Mouse (Mus musculus): Measurements from ENCODE around the gene Rock2.
"Not testable (repeated sequence)": the region's sequence is repeated elsewhere in the genome, so short reads cannot be mapped to it uniquely, and the experiment has no call there.

Rock2 gene

DNA sequence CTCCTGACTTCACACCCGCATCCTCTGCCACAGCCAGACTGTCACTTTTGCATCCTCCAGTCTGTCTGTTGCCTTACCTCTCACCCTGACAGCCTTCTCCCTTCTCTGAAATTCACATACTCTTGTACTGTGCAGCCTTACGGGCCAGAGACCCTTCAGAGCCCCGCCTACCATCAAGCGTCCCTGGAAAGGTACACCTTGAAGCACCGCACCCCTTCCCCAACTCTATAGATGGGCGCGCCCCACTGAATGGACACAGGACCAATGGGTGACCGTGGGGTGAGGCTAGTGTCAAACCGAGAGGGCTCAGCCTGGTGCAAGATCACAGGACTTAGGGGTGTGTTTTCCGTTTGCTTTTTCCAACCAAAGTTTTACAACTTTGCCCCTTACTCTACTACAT, 104.5 kb downstream of the Rock2 start:
- in situ Hi-C loops (cut with MboI, MseI): no loop called here

DNA sequence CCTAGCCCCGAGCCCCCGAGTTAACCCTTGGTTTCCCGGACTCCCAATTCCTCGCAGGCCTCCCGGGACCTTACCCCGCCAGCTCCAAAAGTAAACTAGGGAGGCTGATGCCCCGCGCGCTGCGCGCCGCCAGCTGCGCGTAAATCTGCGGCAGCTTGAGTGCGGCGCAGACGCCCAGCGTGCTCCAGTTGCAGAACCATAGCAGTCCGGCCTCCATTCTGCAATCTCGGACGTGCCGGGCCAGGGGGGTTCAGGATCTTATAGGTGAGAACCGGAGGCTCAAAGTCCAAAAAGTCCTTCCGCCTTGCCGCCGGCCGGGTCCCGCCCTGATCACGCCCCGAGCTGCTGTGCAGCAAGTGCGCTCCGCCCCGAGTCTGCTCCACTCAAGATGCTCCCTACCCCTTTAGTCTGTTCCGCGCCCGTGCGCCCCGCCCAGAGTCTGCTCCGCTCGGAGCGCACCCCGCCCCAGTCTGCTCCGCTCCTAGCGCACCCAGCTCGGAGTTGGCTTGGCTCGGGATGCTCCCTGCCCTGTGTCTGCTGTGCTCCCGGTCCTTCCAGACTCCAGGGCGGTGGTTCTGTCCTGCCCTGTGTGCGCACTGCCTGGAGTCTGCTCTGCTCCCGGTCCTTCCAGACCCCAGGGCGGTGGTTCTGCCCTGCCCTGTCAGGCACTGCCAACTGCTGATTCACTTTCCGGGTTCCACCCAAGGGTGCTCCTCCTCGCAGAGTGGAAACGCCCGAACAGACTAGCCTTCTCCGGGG, 105.2 kb downstream of the Rock2 start, which contains the start of gene Pqlc3:
Pqlc3 (minus strand) TSS at position 670 of the 759 bp plus-strand sequence.
- in situ Hi-C loops (cut with MboI, MseI): loop anchor here (10.0 kb wide), 1 partner anchor 695 kb away; the partner anchor contains the start of gene Hpcal1

DNA sequence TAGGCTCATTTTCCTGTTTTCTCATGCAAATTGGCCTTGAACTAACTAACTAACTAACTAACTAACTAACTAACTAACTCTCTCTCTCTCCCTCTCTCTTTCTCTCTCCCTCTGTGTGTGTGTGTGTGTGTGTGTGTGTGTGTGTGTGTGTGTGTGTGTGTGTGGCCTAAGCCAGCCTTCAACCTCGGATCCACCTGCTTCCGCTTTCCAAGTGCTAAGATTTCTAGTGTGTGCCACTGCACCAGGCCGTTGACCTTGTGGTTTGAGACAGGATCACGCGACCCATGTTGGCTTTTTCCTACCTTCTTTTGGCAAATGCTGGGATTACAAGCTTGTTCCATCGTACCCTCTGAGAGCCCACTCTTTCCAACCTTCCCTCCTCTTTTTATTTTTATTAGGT, 105.9 kb downstream of the Rock2 start:
- in situ Hi-C loops (cut with MboI, MseI): loop anchor here (10.0 kb wide), 1 partner anchor 694 kb away; the partner anchor contains the start of gene Hpcal1

DNA sequence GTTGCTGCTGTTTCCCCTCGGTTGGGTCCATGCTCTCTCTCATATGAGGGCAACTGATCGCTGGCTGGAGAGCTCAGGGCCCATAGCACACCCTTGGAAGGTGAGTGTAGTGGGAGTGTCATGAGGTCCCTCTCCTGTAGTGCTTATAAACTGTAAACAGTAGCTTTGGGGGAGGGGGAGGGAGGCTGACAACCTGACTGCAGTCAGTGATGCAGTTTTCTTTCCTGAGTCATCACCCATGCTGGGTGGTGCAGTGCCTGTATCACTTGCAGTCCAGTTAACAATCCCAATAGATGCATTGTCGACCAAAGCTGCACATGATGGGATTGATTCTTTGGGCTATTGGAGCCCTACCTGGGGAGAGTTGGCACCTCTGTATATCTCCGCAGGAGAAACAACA, 106.5 kb downstream of the Rock2 start:
- in situ Hi-C loops (cut with MboI, MseI): loop anchor here (10.0 kb wide), 1 partner anchor 694 kb away; the partner anchor contains the start of gene Hpcal1

DNA sequence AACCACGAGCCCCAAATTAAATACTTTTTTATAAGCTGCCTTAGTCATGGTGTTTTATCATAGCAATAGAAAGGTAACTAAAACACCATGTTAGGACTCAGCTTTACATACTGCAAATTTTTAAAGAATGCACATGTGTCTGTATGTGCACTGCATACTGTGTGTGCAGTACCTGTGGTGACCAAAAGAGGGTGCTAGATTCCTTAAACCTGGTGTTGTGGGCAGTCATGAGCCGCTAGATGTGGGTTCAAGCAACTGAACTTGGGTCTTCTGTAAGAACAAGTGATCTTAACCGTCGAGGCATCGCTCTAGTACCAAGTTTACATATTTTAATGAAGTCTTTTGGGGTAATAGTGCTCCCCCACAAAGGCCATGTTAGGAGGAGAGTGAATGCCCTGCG, 114.8 kb downstream of the Rock2 start:
- in situ Hi-C loops (cut with MboI, MseI): loop anchor here (10.0 kb wide), 1 partner anchor 685 kb away; the partner anchor contains the start of gene Hpcal1

DNA sequence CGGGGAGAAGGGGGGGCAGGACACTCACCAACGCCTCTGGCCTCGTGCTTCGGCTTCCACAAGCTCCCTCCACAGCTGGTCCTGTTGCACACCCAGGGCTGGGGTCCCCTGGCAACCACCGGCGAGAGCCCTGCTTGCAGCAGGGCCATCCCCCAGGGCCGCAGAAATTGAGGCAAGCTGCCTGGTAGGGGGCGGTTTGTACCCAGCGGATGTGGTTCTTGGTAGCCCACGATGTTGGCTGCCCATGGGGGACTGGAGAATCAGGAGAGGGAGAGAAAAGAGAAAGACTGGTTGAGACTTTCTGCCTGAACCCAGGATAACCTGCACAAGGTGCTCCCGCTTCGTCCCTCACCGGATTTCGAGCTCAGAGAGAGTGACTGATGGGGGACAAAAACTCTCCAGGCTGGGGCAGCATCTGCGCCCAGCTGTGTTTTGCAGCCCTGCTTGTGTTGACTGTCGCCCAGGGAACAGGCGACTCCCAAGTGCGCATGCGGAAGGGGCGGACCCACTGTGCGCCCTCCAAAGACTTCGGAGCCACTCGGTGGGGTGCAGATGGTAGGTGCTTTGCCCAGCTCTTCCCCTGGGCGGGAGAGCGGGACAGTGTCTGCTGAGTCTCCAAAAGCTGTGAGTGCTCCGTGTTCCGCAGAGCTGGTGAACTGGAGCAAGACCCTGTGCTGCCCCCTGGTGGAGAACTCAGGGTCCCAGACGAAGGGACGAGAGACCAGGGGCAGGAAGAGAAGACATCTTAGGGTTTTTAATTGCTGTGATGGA, 116.6 kb downstream of the Rock2 start, which contains the start of gene 2410004P03Rik:
2410004P03Rik (minus strand) TSS at position 628 of the 771 bp plus-strand sequence.
- in situ Hi-C loops (cut with MboI, MseI): loop anchor here (5.0 kb wide), 1 partner anchor 204 kb away; no protein-coding TSS in a partner anchor

DNA sequence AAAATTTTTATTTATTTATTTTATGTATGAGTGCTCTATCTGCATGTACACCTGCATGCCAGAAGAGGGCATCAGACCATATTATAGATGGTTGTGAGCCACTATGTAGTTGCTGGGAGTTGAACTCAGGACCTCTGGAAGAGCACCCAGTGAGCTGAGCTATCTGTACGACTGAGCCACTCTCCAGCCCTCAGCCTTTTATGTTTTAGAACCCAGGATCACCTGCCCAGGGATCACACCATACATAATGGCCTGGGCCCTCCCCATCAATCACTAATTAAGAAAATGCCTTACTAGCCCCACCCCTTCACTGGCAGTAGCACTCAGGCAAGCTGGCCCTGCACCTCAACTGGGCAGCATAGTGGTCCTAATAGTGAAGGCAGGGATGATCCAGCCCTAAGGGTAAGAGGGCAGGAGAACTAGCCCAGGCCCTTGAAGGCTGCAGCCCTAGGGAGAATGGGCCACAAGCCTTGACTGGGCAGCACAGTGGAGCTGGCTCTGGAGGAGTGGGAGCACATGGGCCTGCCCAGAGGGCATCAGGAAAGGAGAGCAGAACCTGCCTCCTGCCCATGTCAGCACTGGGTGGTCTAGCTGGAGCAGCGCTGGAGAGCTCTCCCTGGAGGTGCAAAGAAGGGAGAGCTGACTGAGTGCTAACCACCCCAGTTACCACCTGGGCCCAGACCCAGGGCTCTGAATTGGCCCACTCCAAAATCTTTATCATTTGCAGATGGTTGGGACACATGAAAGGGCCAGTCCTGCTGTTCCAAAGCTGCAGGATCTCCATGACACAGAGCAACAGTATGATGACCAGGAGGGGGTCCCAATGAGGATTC, 117.6 kb downstream of the Rock2 start:
- in situ Hi-C loops (cut with MboI, MseI): loop anchor here (5.0 kb wide), 1 partner anchor 205 kb away; no protein-coding TSS in a partner anchor

DNA sequence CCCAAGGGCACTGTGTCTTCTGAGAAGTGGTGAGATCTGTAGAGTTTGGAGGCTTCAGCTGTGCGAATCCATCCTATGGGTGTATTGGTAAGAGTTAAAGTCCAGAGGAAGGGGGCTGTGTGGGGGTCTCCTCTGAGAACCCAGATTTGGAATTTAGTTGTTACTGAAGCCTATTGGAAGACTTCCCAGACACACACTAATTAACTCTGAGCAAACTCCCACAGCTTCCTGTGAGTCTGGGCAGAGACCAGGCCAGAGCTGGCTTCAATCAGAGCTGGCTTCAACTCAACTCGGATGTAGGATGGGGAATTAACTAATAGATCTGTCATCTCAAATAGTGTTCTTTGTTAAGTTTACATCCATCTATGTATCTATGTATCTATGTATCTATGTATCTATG, 121.0 kb downstream of the Rock2 start:
- in situ Hi-C loops (cut with MboI, MseI): loop anchor here (5.0 kb wide), 1 partner anchor 242 kb away; no protein-coding TSS in a partner anchor

DNA sequence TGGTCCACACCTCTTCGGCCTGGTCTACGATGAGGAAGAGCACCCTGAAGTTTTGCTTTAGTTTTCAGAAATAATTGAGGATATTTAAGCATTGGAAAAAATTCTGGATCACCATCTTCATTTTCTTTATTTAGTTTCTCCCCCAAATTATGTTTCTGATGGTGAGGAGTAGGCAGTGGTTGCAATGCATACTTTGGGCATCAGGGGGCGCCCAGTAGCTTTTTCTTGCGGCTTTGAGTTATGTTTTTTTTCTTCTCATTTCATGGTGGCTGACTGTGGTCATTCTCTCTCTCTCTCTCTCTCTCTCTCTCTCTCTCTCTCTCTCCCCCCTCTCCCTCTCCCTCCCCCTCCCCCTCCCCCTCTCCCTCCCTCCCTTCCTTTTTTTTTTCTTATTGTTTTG, 123.8 kb downstream of the Rock2 start:
- in situ Hi-C loops (cut with MboI, MseI): loop anchor here (5.0 kb wide), 1 partner anchor 239 kb away; no protein-coding TSS in a partner anchor

DNA sequence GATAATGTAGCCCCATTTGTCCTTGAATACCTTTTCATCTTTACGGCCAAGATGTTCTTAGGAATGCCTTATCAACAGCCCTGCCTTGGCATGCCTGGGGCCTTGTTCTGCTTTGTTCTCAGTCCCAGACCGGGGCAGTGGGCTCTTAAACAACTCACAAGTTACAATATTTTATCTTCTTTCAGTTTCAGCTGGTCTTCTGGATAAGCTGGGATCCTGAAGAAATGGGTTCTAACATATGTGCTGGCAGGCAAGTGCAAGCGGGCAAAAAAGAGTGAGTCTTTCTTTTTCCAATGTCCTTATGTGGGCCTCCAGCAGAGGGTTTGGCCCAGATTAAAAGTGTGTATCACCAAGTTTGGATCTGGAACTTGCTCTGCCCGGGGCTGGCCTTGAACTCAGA, 126.4 kb downstream of the Rock2 start:
- in situ Hi-C loops (cut with MboI, MseI): not testable (repeated sequence)

DNA sequence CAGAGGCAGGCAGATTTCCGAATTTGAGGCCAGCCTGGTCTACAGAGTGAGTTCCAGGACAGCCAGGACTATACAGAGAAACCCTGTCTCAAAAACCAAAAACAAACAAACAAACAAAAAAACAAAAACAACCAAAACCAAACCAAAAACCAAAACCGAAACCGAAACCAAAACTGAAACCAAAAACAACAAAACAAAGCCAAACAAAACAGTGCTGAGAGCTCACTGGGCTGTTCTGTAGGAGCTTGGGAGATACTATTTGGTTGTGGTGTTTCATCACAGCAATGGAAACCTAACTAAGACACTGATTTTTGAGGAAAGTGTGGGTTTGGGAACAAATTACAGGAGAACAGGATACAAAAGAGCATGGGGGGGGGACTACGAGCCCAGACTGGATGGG, 127.5 kb downstream of the Rock2 start:
- in situ Hi-C loops (cut with MboI, MseI): no loop called here

DNA sequence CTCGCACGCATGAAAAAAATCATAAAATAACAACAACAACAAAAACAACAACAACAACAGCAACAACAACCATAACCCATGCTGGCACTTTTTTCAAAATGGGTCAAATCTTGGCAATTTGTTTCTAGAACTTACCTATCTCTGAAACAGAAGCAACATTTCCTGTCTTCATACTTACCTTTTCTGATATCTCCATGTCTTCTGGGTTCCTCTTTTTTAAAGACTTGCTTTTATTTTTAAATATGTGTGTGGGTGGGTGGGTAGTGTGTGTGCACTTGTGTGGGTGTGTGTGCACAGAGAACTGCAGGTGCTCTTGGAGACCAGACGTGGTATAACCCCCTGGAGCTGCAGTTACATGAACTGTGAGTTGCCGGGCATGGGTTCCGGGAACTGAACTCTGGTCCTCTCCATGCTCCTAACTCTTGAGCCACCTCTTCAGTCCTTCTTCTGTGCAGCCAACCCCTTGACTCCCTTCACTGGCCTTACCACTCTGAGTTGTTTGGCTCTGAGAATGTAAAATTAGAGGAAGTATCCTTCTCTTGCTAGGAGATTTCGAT, 129.9 kb downstream of the Rock2 start:
- in situ Hi-C loops (cut with MboI, MseI): no loop called here

DNA sequence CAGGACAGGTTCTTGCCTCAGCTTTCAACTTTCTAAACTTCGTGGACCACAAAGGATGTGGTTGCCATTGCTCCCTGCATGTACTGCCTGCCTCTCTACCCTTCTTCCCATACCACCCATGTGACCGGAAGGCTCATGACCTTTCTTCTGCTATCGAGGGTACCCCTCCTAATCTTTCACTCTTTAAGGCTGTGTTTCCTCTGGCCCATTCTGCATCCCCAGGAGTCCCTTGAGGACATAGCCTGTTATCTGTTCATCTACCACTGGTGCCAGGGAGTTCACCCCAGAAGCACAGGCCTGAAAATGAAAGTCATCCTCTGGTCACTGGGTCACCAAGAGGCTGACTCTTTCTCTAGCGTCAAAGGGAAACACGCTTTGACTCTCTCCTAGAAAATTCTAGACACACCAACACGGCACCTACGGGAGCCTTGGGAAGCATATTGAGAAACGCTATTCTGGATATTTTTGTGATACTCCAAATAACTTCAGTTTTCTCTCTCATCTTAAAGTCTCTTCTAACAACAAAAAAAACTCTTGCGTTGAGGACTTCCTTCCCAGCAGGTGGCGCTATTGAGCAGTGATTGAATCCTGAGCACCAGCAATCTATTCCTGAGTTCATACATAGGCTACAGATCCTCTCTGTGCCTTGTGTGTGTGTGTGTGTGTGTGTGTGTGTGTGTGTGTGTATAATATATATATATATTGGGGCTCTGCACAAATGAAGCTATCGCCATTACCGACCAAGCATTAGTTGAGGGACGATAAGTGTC, 138.2 kb downstream of the Rock2 start:
- in situ Hi-C loops (cut with MboI, MseI): no loop called here

DNA sequence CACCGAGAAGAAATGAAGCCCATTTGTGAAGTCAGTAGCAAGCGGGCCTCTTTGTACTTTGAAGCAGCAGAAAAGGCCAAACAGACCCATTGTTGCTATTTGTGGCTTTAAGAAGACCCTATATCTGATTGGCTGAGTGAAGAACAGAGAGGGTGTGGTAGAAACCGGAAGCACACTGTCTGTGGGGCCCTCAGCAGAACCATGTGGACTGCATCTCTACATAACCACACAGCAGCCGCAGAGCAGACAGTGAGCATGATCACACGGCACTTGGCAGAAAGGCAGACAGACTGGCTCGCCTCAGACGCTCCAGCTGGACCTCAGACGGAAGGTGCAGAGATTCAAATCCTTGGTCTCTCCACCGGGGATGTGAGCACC, 138.8 kb downstream of the Rock2 start:
- in situ Hi-C loops (cut with MboI, MseI): no loop called here

DNA sequence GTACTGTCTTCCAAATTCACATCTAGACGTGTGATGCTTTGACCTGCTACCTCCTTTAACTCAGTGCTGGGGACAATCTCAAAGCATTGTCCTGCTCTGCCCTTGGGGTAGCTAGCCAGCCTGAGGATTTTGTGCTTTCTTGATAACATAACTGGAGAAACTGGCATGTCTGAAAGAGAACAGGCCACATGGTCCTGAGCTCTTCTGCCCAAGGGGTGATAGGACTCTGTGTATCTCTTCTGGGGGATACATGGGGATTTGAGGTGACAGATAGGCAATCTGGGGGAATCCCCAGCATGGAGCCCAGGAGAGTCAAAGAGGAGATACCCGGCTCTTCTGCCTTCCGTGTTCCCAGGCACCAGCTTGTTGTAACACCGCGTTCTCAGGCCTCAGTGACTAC, 140.0 kb downstream of the Rock2 start:
- in situ Hi-C loops (cut with MboI, MseI): no loop called here

DNA sequence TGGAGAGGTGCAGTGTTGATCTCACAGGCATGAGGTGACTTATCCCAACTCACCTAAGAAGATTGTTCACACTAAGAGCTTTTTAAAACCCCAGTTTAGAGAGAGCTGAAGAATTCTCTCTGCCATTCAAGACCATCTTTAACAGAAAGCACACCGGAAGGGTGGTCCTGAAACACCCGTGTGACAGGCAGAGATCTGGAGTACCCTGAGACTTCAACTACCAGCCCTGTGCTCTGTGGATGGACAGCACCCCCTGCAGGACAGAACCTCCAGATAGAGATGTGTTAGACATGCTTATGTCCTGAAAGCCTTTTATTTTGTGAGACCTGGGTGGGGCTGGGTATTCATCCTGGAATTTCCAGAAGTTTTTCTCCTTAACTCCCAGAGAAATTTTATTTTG, 140.4 kb downstream of the Rock2 start:
- in situ Hi-C loops (cut with MboI, MseI): no loop called here

DNA sequence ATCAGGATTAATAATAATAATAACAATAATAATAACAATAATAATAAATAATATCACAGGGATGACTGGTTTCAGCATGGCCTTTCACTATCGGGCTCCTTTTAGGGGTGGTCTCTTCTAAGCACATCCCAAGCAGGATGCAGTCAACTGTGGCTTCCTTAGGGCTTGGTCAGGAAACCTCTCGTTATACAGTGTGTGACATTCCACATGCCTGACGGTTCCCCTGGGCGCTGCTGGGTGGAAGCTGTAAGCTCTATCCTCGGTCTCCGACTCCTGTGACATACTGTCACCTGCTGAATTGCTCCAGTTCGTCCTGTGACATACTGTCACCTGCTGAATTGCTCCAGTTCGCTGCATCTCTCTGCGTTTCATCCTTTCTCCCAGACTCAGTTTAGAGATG, 141.8 kb downstream of the Rock2 start:
- in situ Hi-C loops (cut with MboI, MseI): no loop called here

DNA sequence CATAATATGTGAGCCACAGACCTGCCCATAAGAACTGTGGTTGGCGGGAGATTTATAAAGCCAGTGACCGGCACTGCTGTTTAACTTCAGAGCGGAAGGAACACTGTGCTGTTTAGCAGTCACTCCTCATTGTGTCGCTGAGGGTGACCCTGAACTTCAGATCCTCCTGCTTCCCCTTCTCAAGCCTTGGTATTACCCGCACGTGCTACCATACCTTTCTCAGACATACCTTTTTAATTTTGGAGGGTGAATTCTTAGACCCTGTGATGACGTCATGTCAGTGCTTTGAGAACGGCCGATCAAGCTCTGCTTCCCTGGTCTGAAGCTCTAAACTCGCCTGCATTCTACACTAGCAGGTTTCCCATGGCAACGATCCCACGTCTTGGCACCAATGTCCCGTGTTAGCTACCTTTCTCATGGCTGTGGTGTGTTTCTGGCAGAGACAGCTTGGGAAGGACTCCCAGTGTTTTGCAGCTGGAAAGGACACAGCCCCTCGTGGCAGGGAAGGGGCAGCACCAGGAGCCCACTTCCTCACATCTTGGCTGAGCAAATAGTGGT, 142.4 kb downstream of the Rock2 start:
- in situ Hi-C loops (cut with MboI, MseI): no loop called here
